Mouse (Mus musculus): ENCODE measurements around the gene Phf20.
A peak's percentile ranks its signal among the peaks of the same experiment; 100 is the strongest.

DNA sequence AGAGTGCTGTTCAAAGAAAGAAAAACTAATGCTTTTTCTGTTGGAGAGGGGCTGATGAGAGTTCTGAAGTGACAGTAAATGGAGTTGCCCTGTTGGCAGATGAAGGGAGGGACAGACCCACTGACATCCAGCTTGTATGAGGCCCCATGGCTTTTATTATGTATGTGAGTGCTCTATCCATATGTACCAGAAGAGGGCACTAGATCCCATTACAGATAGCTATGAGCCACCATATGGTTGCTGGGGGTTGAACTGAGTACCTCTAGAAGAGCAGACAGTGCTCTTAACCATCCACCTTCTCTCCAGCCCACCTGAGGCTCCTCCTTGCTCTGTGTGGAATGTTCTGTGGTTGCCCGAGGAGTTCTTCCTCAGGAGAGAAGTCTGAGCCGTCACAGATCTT is 109.6 kb downstream of the Phf20 start:
- TF ChIP-seq CTCF (IDR thresholded peaks at IDR 0.05; ENCODE audit: control insufficient read depth, insufficient read depth, low read length) (peak; percentile 25; the same call in 1 of the 2 replicates), POLR2A (IDR thresholded peaks at IDR 0.05; ENCODE audit: borderline replicate concordance, control insufficient read depth, low read depth, low read length) (no peak)

Measured in bone marrow, adult 2 months (tissue).